Comparison of ENCODE assay signal across 24 mouse cellular contexts in the genomic region with DNA sequence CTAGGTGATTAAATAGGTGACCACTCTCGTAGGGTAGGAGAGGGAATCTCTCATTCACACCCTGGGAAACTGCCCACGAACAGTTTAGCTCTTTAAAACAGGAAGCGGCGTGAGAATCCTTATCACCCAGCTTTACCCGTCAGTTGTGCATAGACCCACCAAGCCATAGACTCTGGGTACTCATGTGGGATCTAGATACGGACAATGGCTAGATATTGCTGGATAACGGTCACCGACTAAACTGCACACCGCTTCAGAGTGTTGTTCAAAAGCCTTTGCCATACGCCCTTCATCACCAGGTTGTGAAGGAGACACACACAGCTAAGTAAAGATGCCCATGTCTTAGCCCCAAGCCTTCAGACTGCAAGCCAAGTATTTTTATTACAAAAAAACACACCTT.
DNase-seq lines count a peak whose midpoint lies in the region; ATAC-seq lines count a peak whose summit lies in the region.
"Had no signal": no experiment of that assay in that cellular context is flagged by ENCODE, and none has a peak within 500 bp of the region (broad histone marks: within the 10 kb centered on the region; RNA-seq: fewer than 3 reads in every experiment).

No protein-coding gene starts in this region.

- H3K9ac ChIP-seq in liver, embryonic 12.5 days = no peak overlapping the region
- H3K9ac ChIP-seq in liver, embryonic 11.5 days (ENCODE audit: low read depth, low read length) = no peak overlapping the region
- no peak overlapping the region for H3K9ac ChIP-seq in midbrain, embryonic 11.5 days (ENCODE audit: low read length)
- H3K9ac ChIP-seq in midbrain, embryonic 14.5 days (replicated peaks; ENCODE audit: low read length) = no peak overlapping the region
- H3K9ac ChIP-seq: embryonic facial prominence, embryonic 12.5 days; forebrain, embryonic 13.5 days; forebrain, embryonic 15.5 days; forebrain, postnatal 0 days had no signal

- no peak overlapping the region for H3K4me2 ChIP-seq in liver, embryonic 12.5 days
- no peak overlapping the region for H3K4me2 ChIP-seq in liver, embryonic 11.5 days
- H3K4me2 ChIP-seq in midbrain, embryonic 11.5 days = no peak overlapping the region
- H3K4me2 ChIP-seq in midbrain, embryonic 14.5 days (ENCODE audit: low read length) = no peak overlapping the region
- H3K4me2 ChIP-seq: embryonic facial prominence, embryonic 12.5 days; forebrain, embryonic 13.5 days; forebrain, embryonic 15.5 days had no signal

- ATAC-seq in liver, embryonic 12.5 days = peak; percentile 24; the same call in 1 of the 2 replicates
- no peak for ATAC-seq in liver, embryonic 11.5 days (replicated peaks; ENCODE audit: low FRiP score)
- ATAC-seq in midbrain, embryonic 11.5 days (ENCODE audit: low FRiP score) = no peak
- ATAC-seq in midbrain, embryonic 14.5 days (ENCODE audit: low FRiP score, low TSS enrichment) = no peak
- peak; percentile 50 for ATAC-seq in megakaryocyte-erythroid progenitor cell, adult 5-6 weeks (replicated peaks; ENCODE audit: low FRiP score, low TSS enrichment, poor library complexity, severe bottlenecking)
- ATAC-seq: activated CD4-positive, CD25-positive, alpha-beta regulatory T cell, adult 4 months; CD4-positive, CD25-positive, alpha-beta regulatory T cell, adult 4 months; forebrain, embryonic 13.5 days; forebrain, embryonic 15.5 days; forebrain, postnatal 0 days; Patski had no signal

- no peak overlapping the region for H3K27ac ChIP-seq in liver, embryonic 12.5 days
- no peak overlapping the region for H3K27ac ChIP-seq in liver, embryonic 11.5 days (ENCODE audit: low read depth, low read length)
- no peak overlapping the region for H3K27ac ChIP-seq in midbrain, embryonic 11.5 days (ENCODE audit: low read depth, low read length)
- no peak overlapping the region for H3K27ac ChIP-seq in midbrain, embryonic 14.5 days (replicated peaks; ENCODE audit: low read depth, low read length)
- H3K27ac ChIP-seq: embryonic facial prominence, embryonic 10.5 days; embryonic facial prominence, embryonic 12.5 days; forebrain, embryonic 13.5 days; forebrain, embryonic 15.5 days had no signal

- H3K4me3 ChIP-seq in liver, embryonic 12.5 days = no peak overlapping the region
- H3K4me3 ChIP-seq in liver, embryonic 11.5 days (ENCODE audit: low read depth, low read length) = no peak overlapping the region
- H3K4me3 ChIP-seq in midbrain, embryonic 11.5 days (ENCODE audit: low read depth, low read length) = no peak overlapping the region
- no peak overlapping the region for H3K4me3 ChIP-seq in midbrain, embryonic 14.5 days (replicated peaks; ENCODE audit: low read depth, low read length)
- H3K4me3 ChIP-seq: embryonic facial prominence, embryonic 10.5 days; embryonic facial prominence, embryonic 12.5 days; forebrain, embryonic 13.5 days; forebrain, embryonic 15.5 days had no signal

- no peaks in the 10 kb centered on the region for H3K9me3 ChIP-seq in liver, embryonic 12.5 days (replicated peaks)
- H3K9me3 ChIP-seq in liver, embryonic 11.5 days (ENCODE audit: control insufficient read depth, low read length) = no peaks in the 10 kb centered on the region
- no peaks in the 10 kb centered on the region for H3K9me3 ChIP-seq in midbrain, embryonic 11.5 days (ENCODE audit: control insufficient read depth, low read length)
- no peaks in the 10 kb centered on the region for H3K9me3 ChIP-seq in midbrain, embryonic 14.5 days (ENCODE audit: control insufficient read depth, low read length)
- H3K9me3 ChIP-seq: embryonic facial prominence, embryonic 10.5 days; embryonic facial prominence, embryonic 12.5 days; forebrain, embryonic 13.5 days; forebrain, embryonic 15.5 days had no signal

- no peak for DNase-seq in liver, embryonic 11.5 days (ENCODE audit: low spot score)
- peak; percentile 53 for DNase-seq in midbrain, embryonic 11.5 days (ENCODE audit: low spot score, missing footprints)
- DNase-seq in midbrain, embryonic 14.5 days = no peak
- no peak for DNase-seq in frontal cortex, adult 2 months (ENCODE audit: extremely low spot score in 1 of 2, low spot score in 1 of 2)
- DNase-seq: adrenal gland, adult 8-10 months; adrenal gland, postnatal 14 days; adrenal gland, postnatal 36 days; B cell, adult 2 months; cerebellum, adult 11-12 months; cerebellum, adult 2 months; cerebellum, adult 9-10 months; cerebellum, postnatal 10 days; cerebellum, postnatal 25 days; forebrain, postnatal 0 days had no signal

- no peaks in the 10 kb centered on the region for H3K36me3 ChIP-seq in liver, embryonic 12.5 days
- no peaks in the 10 kb centered on the region for H3K36me3 ChIP-seq in liver, embryonic 11.5 days (ENCODE audit: control insufficient read depth, insufficient read depth, low read length)
- no peaks in the 10 kb centered on the region for H3K36me3 ChIP-seq in midbrain, embryonic 11.5 days (ENCODE audit: control insufficient read depth, insufficient read depth, low read length)
- H3K36me3 ChIP-seq in midbrain, embryonic 14.5 days (ENCODE audit: control insufficient read depth, insufficient read depth, low read length) = no peaks in the 10 kb centered on the region
- H3K36me3 ChIP-seq: embryonic facial prominence, embryonic 10.5 days; embryonic facial prominence, embryonic 12.5 days; forebrain, embryonic 15.5 days had no signal

- H3K27me3 ChIP-seq in liver, embryonic 12.5 days (replicated peaks) = no peaks in the 10 kb centered on the region
- no peaks in the 10 kb centered on the region for H3K27me3 ChIP-seq in liver, embryonic 11.5 days (replicated peaks; ENCODE audit: control insufficient read depth, insufficient read depth, low read length)
- H3K27me3 ChIP-seq in midbrain, embryonic 11.5 days (ENCODE audit: control insufficient read depth, insufficient read depth, low read length) = no peaks in the 10 kb centered on the region
- no peaks in the 10 kb centered on the region for H3K27me3 ChIP-seq in midbrain, embryonic 14.5 days (ENCODE audit: control insufficient read depth, insufficient read depth, low read length)
- H3K27me3 ChIP-seq: CH12.LX, Patski had no signal

- peaks cover 10% of the 10 kb centered on the region for H3K4me1 ChIP-seq in liver, embryonic 12.5 days
- no peaks in the 10 kb centered on the region for H3K4me1 ChIP-seq in liver, embryonic 11.5 days (replicated peaks; ENCODE audit: control insufficient read depth, insufficient read depth, low read length)
- H3K4me1 ChIP-seq in midbrain, embryonic 11.5 days (ENCODE audit: control insufficient read depth, insufficient read depth, low read length) = no peaks in the 10 kb centered on the region
- peaks cover 9% of the 10 kb centered on the region for H3K4me1 ChIP-seq in midbrain, embryonic 14.5 days (ENCODE audit: control insufficient read depth, insufficient read depth, low read length)

- WGBS in liver, embryonic 12.5 days (ENCODE audit: insufficient replicate concordance) = 27% methylated on average over 10 of the region's 10 CpGs
- WGBS in liver, embryonic 11.5 days = 46% methylated on average over 10 of the region's 10 CpGs
- WGBS in midbrain, embryonic 11.5 days = 88% methylated on average over 10 of the region's 10 CpGs
- 94% methylated on average over 10 of the region's 10 CpGs for WGBS in midbrain, embryonic 14.5 days

Comparison
In these comparisons a context has a peak if more than half of its experiments do, and no peak if none do; other contexts are left out.
1. ATAC-seq: peak in liver, embryonic 12.5 days (single experiment) and megakaryocyte-erythroid progenitor cell, adult 5-6 weeks (single experiment); none in liver, embryonic 11.5 days (single experiment), midbrain, embryonic 11.5 days (single experiment) and midbrain, embryonic 14.5 days (single experiment).